Mouse (Mus musculus) forebrain, postnatal 0 days (tissue): ENCODE data around the gene Cnot3. TPM values are rescaled to one million over a fixed set of nuclear protein-coding genes. Genes with fewer than 3 reads are reported as not detected.

Source experiments
- ATAC-seq: fragments of 200-750 bp; cut with Nextera tagmentation; 2 replicates; pipeline ENCODE4 v1.8.0; 2017; ENCODE audit warnings: mild to moderate bottlenecking, moderate library complexity
- DNase-seq: peaks from one replicate; pipeline ENCODE4 v3.0.0-alpha.2; 2015
- H3K27ac ChIP-seq: fragments of 300-500 bp; sonication (generic); 2 replicates; pipeline ENCODE4 v1.5.1; 2014; ENCODE audit warnings: low read depth, mild to moderate bottlenecking, antibody characterized with exemption, low read length, moderate library complexity, mixed read lengths
- H3K27me3 ChIP-seq: fragments of 300-500 bp; sonication (generic); 2 replicates; pipeline ENCODE4 v1.6.1; 2014; ENCODE audit warnings: mild to moderate bottlenecking, low read length, mixed read lengths; ENCODE audit not compliant: insufficient read depth
- H3K36me3 ChIP-seq: fragments of 300-500 bp; sonication (generic); 2 replicates; pipeline ENCODE4 v1.6.1; 2014; ENCODE audit warnings: mild to moderate bottlenecking, moderate library complexity; ENCODE audit not compliant: insufficient read depth
- H3K4me1 ChIP-seq: fragments of 300-500 bp; sonication (generic); 2 replicates; pipeline ENCODE4 v1.6.1; 2014; ENCODE audit warnings: antibody characterized with exemption; ENCODE audit not compliant: insufficient read depth
- H3K4me2 ChIP-seq: fragments of 300-500 bp; sonication (generic); 2 replicates; pipeline ENCODE4 v1.6.1; 2014; ENCODE audit warnings: low read depth, mild to moderate bottlenecking, moderate library complexity
- H3K4me3 ChIP-seq: fragments of 300-500 bp; sonication (generic); 2 replicates; pipeline ENCODE4 v1.5.1; 2014; ENCODE audit warnings: low read depth, low read length, mixed read lengths
- H3K9ac ChIP-seq: fragments of 300-500 bp; sonication (generic); 2 replicates; pipeline ENCODE4 v1.6.1; 2014; ENCODE audit warnings: mild to moderate bottlenecking
- H3K9me3 ChIP-seq: fragments of 300-500 bp; sonication (generic); 2 replicates; pipeline ENCODE4 v1.6.1; 2016; ENCODE audit warnings: low read length
- CTCF ChIP-seq: sonication (generic); IDR thresholded peaks from 2 replicates; pipeline ENCODE4 v1.5.1; 2016; ENCODE audit warnings: antibody characterized with exemption, control low read depth, low read depth
- WGBS: fragments of 180-500 bp; shearing (Covaris S2); extraction: QIAGEN DNeasy Blood & Tissue Kit; methylation state at CpG from one replicate; pipeline ENCODE4 v1.1.7; 2014; 5-methylcytosine and 5-hydroxymethylcytosine counted together
- polyA plus RNA-seq: library from polyadenylated mRNA; unstranded; fragments of >200 nt; fragmentation: Nextera tagmentation; extraction: Ambion mirVana; gene quantifications from 2 replicates; pipeline ENCODE4 v1.2.1, GENCODE M21; 2015
- total RNA-seq: library from RNA; depleted of rRNA; stranded (reverse); fragments of >200 nt; gene quantifications from 2 replicates; pipeline ENCODE4 v1.2.3, GENCODE M21; 2014

The Cnot3 gene
- total and polyA plus RNA-seq, 2 experiments from 2014 or later = 19.8 to 35.4 TPM

- Histone ChIP-seq H3K4me3 (no peak overlapping the region), H3K27ac (no peak overlapping the region), H3K4me2 (no peak overlapping the region), H3K36me3 (no peaks in the 10 kb centered on the region), H3K9ac (no peak overlapping the region), H3K4me1 (no peaks in the 10 kb centered on the region), H3K27me3 (no peaks in the 10 kb centered on the region), H3K9me3 (no peaks in the 10 kb centered on the region)
- TF ChIP-seq CTCF = no peak
- DNase-seq (no peak), ATAC-seq (no peak)
- 96% methylated on average over 3 of the region's 3 CpGs for WGBS
These were observed 34.6 kb upstream of the Cnot3 start for GRCm38 (mm10) chr7:3610437-3610836.

DNA sequence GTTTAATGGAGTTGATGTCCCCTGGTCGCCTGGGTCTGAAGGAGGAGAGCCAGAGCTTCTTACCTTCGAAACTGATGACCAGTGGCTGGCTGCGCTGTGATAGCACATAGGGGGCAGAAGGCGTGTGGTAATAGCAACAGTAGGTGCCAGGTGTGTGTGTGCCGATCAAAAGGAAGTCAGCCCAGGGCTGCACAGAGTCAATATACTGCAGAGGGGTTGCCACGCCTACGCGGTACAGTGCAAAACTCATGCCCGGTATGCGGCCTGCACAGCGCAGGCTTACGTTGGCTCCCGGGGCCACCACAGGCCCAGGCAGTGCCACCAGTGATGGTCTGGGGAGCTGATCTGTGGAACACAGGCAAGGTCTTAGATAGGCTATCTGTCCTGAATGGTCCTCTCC is 34.1 kb upstream of the Cnot3 start:
- no peak overlapping the region for H3K9ac ChIP-seq

DNA sequence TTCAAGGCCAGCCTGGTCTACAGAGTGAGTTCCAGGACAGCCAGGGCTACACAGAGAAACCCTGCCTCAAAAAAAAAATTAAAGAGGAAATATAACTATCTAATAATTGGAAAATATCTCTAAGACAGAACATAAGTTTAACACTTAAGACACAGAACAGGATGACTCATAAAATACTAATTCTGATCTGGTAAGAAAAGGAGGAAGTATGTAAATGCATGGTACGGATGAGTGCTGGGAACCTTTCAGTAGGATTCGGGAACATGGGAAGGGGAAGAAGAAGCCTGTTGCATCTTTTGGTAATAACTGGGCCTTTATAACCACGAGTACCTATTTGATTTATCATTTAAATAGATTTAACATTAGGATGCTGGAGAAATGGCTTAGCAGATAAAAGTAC is 31.0 kb upstream of the Cnot3 start:
- ATAC-seq (no peak), DNase-seq (no peak)
- H3K27ac ChIP-seq = no peak overlapping the region
- peaks cover 2% of the 10 kb centered on the region; the same call in 1 of the 2 replicates for H3K36me3 ChIP-seq
- 80% methylated on average over 3 of the region's 3 CpGs for WGBS
- peaks cover 4% of the 10 kb centered on the region; the same call in 1 of the 2 replicates for H3K4me1 ChIP-seq
- no peaks in the 10 kb centered on the region for H3K9me3 ChIP-seq
- no peak overlapping the region for H3K9ac ChIP-seq
- H3K4me2 ChIP-seq = no peak overlapping the region
- TF ChIP-seq CTCF = no peak
- H3K4me3 ChIP-seq = no peak overlapping the region
- H3K27me3 ChIP-seq = no peaks in the 10 kb centered on the region

More for the DNA sequence above, 34.1 kb upstream of the Cnot3 start:
- H3K27me3 ChIP-seq = no peaks in the 10 kb centered on the region
- no peaks in the 10 kb centered on the region for H3K9me3 ChIP-seq
- no peak for DNase-seq
- H3K27ac ChIP-seq = no peak overlapping the region
- H3K4me1 ChIP-seq = no peaks in the 10 kb centered on the region
- no peak for ATAC-seq
- no peak overlapping the region for H3K4me2 ChIP-seq
- no peaks in the 10 kb centered on the region for H3K36me3 ChIP-seq
- no peak for TF ChIP-seq CTCF
- WGBS = 94% methylated on average over 13 of the region's 13 CpGs
- H3K4me3 ChIP-seq = no peak overlapping the region

- ATAC-seq = no peak
- Histone ChIP-seq H3K4me1 (peaks cover 4% of the 10 kb centered on the region; the same call in 1 of the 2 replicates), H3K9me3 (no peaks in the 10 kb centered on the region), H3K4me3 (peak within 1 kb of the TSS; percentile 74), H3K27me3 (no peaks in the 10 kb centered on the region), H3K36me3 (peaks cover 18% of the 10 kb centered on the region), H3K4me2 (peak within 1 kb of the TSS; percentile 79; the same call in 1 of the 2 replicates), H3K27ac (0 out of 2 replicates have a peak within 1 kb of the TSS, but pooled peaks have one; percentile 77), H3K9ac (peak within 1 kb of the TSS; percentile 87; the same call in 1 of the 2 replicates)
- TF ChIP-seq CTCF = no peak
- 85% methylated on average over 4 of the region's 4 CpGs for WGBS
- no peak for DNase-seq
These were observed 29.0 kb upstream of the Cnot3 start, which contains the start of gene Oscar for GRCm38 (mm10) chr7:3616057-3616388. Oscar (minus strand) TSS chr7:3616157.

DNA sequence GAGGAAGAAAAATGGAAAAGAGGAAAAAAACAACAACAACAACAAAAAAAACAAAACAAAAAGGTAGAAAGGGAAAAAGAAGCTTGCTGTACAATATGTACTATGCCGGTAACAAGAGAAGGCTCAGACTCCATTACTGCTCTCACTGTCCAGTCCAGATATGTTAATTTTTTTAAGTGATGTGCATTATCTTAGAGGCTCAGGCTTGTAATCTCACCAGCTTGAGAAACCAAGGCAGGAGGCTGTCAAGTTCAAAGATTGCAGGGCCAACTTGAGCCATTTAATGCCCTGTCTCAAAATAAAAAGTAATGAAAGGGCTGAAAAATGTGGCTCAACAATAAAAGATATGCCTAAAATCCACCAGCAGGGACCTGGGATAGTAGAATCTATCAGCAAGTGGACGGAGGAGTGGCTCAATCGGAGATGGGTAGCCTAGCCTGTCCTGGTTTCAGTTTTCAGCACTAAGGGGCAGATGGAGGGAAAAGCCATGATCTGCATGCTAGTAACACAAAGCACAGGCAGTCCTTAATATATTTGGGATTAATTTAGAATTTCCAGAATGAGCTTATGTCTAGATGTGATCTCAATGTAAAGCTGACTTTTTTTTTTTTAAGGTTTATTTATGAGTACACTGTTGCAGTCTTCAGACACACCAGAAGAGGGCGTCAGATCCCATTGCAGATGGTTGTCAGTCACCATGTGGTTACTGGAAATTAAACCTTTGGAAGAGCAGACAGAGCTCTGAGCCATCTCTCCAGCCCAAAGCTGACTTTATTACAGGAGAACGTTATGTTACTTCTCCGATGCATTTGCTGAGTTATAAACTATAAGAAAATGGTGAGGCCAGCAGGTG is 28.5 kb upstream of the Cnot3 start:
- WGBS = 40% methylated on average over 6 of the region's 6 CpGs

GRCm38 (mm10) chr7:3617242-3617995 is 27.6 kb upstream of the Cnot3 start, which contains the start of gene Ndufa3:
Ndufa3 (plus strand) TSS chr7:3617373.
- WGBS = 3% methylated on average over 32 of the region's 32 CpGs
- Histone ChIP-seq H3K36me3 (peaks cover 27% of the 10 kb centered on the region), H3K4me2 (peak within 1 kb of the TSS; percentile 79), H3K27ac (peak within 1 kb of the TSS; percentile 77), H3K9me3 (no peaks in the 10 kb centered on the region), H3K4me3 (peak within 1 kb of the TSS; percentile 74), H3K4me1 (peaks cover 4% of the 10 kb centered on the region; the same call in 1 of the 2 replicates), H3K27me3 (no peaks in the 10 kb centered on the region), H3K9ac (peak within 1 kb of the TSS; percentile 87)
- ATAC-seq (peak; percentile 99), DNase-seq (peak; percentile 96)
- no peak for TF ChIP-seq CTCF

More for the DNA sequence above, 28.5 kb upstream of the Cnot3 start:
- Histone ChIP-seq H3K27ac (0 out of 2 replicates have a peak overlapping the region, but pooled peaks have one; percentile 77), H3K4me2 (peak overlapping the region; percentile 79; the same call in 1 of the 2 replicates), H3K9me3 (no peaks in the 10 kb centered on the region), H3K4me1 (peaks cover 4% of the 10 kb centered on the region; the same call in 1 of the 2 replicates), H3K36me3 (peaks cover 24% of the 10 kb centered on the region), H3K4me3 (peak overlapping the region; percentile 74), H3K9ac (peak overlapping the region; percentile 87; the same call in 1 of the 2 replicates), H3K27me3 (no peaks in the 10 kb centered on the region)
- ATAC-seq (peak; percentile 65), DNase-seq (no peak)
- TF ChIP-seq CTCF = peak; percentile 80
